Mouse (Mus musculus): ENCODE results near the gene Adssl1. TPM values are rescaled to one million over a fixed set of nuclear protein-coding genes. Genes with fewer than 3 reads are reported as not detected.

Gene Adssl1
- polyA plus RNA-seq, 1 experiment: 202 TPM

GRCm38 (mm10) chr12:112595626-112596025 lies 24.2 kb upstream of the Adssl1 start:
- no peak overlapping the region for H3ac ChIP-seq (ENCODE audit: control insufficient read depth, insufficient read length)
- TF ChIP-seq POLR2A (IDR thresholded peaks at IDR 0.05; ENCODE audit: insufficient read length, low read depth) (peak; percentile 36), TCF12 (IDR thresholded peaks at IDR 0.05; ENCODE audit: insufficient read depth, poor library complexity, severe bottlenecking) (no peak)
- no peaks in the 10 kb centered on the region for H3K27me3 ChIP-seq (ENCODE audit: control insufficient read depth, insufficient read depth, insufficient read length)
- no peak overlapping the region for H3K4me3 ChIP-seq
- no peaks in the 10 kb centered on the region for H3K36me3 ChIP-seq (ENCODE audit: control insufficient read depth, insufficient read depth)
- peaks cover 81% of the 10 kb centered on the region for H3K79me2 ChIP-seq (ENCODE audit: control insufficient read depth, insufficient read depth)
- peak overlapping the region; percentile 53 for H3K4me2 ChIP-seq (ENCODE audit: low read depth)

GRCm38 (mm10) chr12:112596454-112596853 lies 23.4 kb upstream of the Adssl1 start:
- no peak for TF ChIP-seq REST (IDR thresholded peaks at IDR 0.05; ENCODE audit: insufficient read depth, insufficient read length)
- TF ChIP-seq POLR2AphosphoS2 (IDR thresholded peaks at IDR 0.05; ENCODE audit: insufficient read length, low read depth): no peak
- Histone ChIP-seq H3ac (ENCODE audit: control insufficient read depth, insufficient read length) (no peak overlapping the region), H3K27me3 (ENCODE audit: control insufficient read depth, insufficient read depth, insufficient read length) (no peaks in the 10 kb centered on the region), H3K4me3 (no peak overlapping the region), H3K4me2 (ENCODE audit: low read depth) (peak overlapping the region; percentile 53), H3K36me3 (ENCODE audit: control insufficient read depth, insufficient read depth) (no peaks in the 10 kb centered on the region), H3K79me2 (ENCODE audit: control insufficient read depth, insufficient read depth) (peaks cover 73% of the 10 kb centered on the region)

- Histone ChIP-seq H3K27me3 (ENCODE audit: control insufficient read depth, insufficient read depth, insufficient read length) (no peaks in the 10 kb centered on the region), H3ac (ENCODE audit: control insufficient read depth, insufficient read length) (no peak overlapping the region), H3K4me3 (no peak overlapping the region), H3K36me3 (ENCODE audit: control insufficient read depth, insufficient read depth) (no peaks in the 10 kb centered on the region), H3K79me2 (ENCODE audit: control insufficient read depth, insufficient read depth) (peaks cover 71% of the 10 kb centered on the region), H3K4me2 (ENCODE audit: low read depth) (no peak overlapping the region)
- no peak for TF ChIP-seq POLR2A (IDR thresholded peaks at IDR 0.05; ENCODE audit: insufficient read length, low read depth)
These were observed 22.8 kb upstream of the Adssl1 start for GRCm38 (mm10) chr12:112596891-112597500.

- no peaks in the 10 kb centered on the region for H3K27me3 ChIP-seq (ENCODE audit: control insufficient read depth, insufficient read depth, insufficient read length)
- no peaks in the 10 kb centered on the region for H3K36me3 ChIP-seq (ENCODE audit: control insufficient read depth, insufficient read depth)
- no peak overlapping the region for H3K4me3 ChIP-seq
- H3K79me2 ChIP-seq (ENCODE audit: control insufficient read depth, insufficient read depth): peaks cover 65% of the 10 kb centered on the region
- no peak overlapping the region for H3ac ChIP-seq (ENCODE audit: control insufficient read depth, insufficient read length)
- H3K4me2 ChIP-seq (ENCODE audit: low read depth): no peak overlapping the region
- no peak for TF ChIP-seq MYOG (IDR thresholded peaks at IDR 0.05; ENCODE audit: control insufficient read depth in 1 of 3, insufficient read depth in 1 of 3, insufficient read length in 2 of 3, low read depth in 2 of 3)
- TF ChIP-seq POLR2A (IDR thresholded peaks at IDR 0.05; ENCODE audit: insufficient read length, low read depth): no peak
- TF ChIP-seq TCF3 (IDR thresholded peaks at IDR 0.05; ENCODE audit: insufficient read length, low read depth): no peak
- no peak for TF ChIP-seq CEBPB (IDR thresholded peaks at IDR 0.05; ENCODE audit: insufficient read depth, poor library complexity, severe bottlenecking)
- TF ChIP-seq MYOD1 (IDR thresholded peaks at IDR 0.05; ENCODE audit: control insufficient read depth in 1 of 3, insufficient read length in 2 of 3, low read depth in 2 of 3): no peak
- TF ChIP-seq USF1 (IDR thresholded peaks at IDR 0.05; ENCODE audit: low read depth): no peak
- no peak for TF ChIP-seq TCF12 (IDR thresholded peaks at IDR 0.05; ENCODE audit: insufficient read depth, poor library complexity, severe bottlenecking)
- TF ChIP-seq POLR2AphosphoS2 (IDR thresholded peaks at IDR 0.05; ENCODE audit: insufficient read length, low read depth): no peak
- no peak for TF ChIP-seq MAX (IDR thresholded peaks at IDR 0.05; ENCODE audit: low read depth)
- TF ChIP-seq SRF (IDR thresholded peaks at IDR 0.05; ENCODE audit: control insufficient read depth, insufficient read length, low read depth): no peak
- no peak for TF ChIP-seq E2F4 (IDR thresholded peaks at IDR 0.05; ENCODE audit: insufficient read depth)
- TF ChIP-seq REST (IDR thresholded peaks at IDR 0.05; ENCODE audit: insufficient read depth, insufficient read length): no peak
These were observed 22.2 kb upstream of the Adssl1 start for GRCm38 (mm10) chr12:112597618-112598017.

- TF ChIP-seq REST (IDR thresholded peaks at IDR 0.05; ENCODE audit: insufficient read depth, insufficient read length) (no peak), POLR2AphosphoS2 (IDR thresholded peaks at IDR 0.05; ENCODE audit: insufficient read length, low read depth) (peak; percentile 4)
- peaks cover 53% of the 10 kb centered on the region for H3K79me2 ChIP-seq (ENCODE audit: control insufficient read depth, insufficient read depth)
- H3ac ChIP-seq (ENCODE audit: control insufficient read depth, insufficient read length): no peak overlapping the region
- peaks cover 3% of the 10 kb centered on the region for H3K36me3 ChIP-seq (ENCODE audit: control insufficient read depth, insufficient read depth)
- H3K4me3 ChIP-seq: no peak overlapping the region
- H3K4me2 ChIP-seq (ENCODE audit: low read depth): peak overlapping the region; percentile 18
- no peaks in the 10 kb centered on the region for H3K27me3 ChIP-seq (ENCODE audit: control insufficient read depth, insufficient read depth, insufficient read length)
These were observed 20.6 kb upstream of the Adssl1 start for GRCm38 (mm10) chr12:112599198-112599597.

GRCm38 (mm10) chr12:112599942-112600611 lies 19.8 kb upstream of the Adssl1 start:
- Histone ChIP-seq H3K4me2 (ENCODE audit: low read depth) (no peak overlapping the region), H3K27me3 (ENCODE audit: control insufficient read depth, insufficient read depth, insufficient read length) (no peaks in the 10 kb centered on the region), H3K36me3 (ENCODE audit: control insufficient read depth, insufficient read depth) (peaks cover 8% of the 10 kb centered on the region), H3K4me3 (no peak overlapping the region), H3ac (ENCODE audit: control insufficient read depth, insufficient read length) (no peak overlapping the region), H3K79me2 (ENCODE audit: control insufficient read depth, insufficient read depth) (peaks cover 44% of the 10 kb centered on the region)
- no peak for TF ChIP-seq REST (IDR thresholded peaks at IDR 0.05; ENCODE audit: insufficient read depth, insufficient read length)
- TF ChIP-seq MAX (IDR thresholded peaks at IDR 0.05; ENCODE audit: low read depth): no peak

Measured in myocyte (in vitro differentiated cells).